Mouse (Mus musculus) thymus, postnatal 25 days (tissue): Measurements from ENCODE around the gene Fam173a.
"Not testable (repeated sequence)": the region's sequence is repeated elsewhere in the genome, so short reads cannot be mapped to it uniquely, and the experiment has no call there.

Experiments used
- DNase-seq: peaks from one replicate; pipeline ENCODE4 v3.0.0; 2022

Gene Fam173a

GRCm38 (mm10) chr17:25756378-25757242 lies 36.1 kb downstream of the Fam173a start:
- no peak for DNase-seq

- DNase-seq = no peak
Measured at GRCm38 (mm10) chr17:25755627-25756377, 36.9 kb downstream of the Fam173a start.

GRCm38 (mm10) chr17:25755086-25755485 lies 37.6 kb downstream of the Fam173a start:
- DNase-seq = no peak

- DNase-seq = no peak
Measured at GRCm38 (mm10) chr17:25754241-25754640, 38.5 kb downstream of the Fam173a start, which contains the start of gene Msln. TSS of gene Msln (minus strand) at chr17:25754378.

GRCm38 (mm10) chr17:25751446-25751845 lies 41.3 kb downstream of the Fam173a start:
- no peak for DNase-seq

- DNase-seq = no peak
Measured at GRCm38 (mm10) chr17:25749314-25749713, 43.4 kb downstream of the Fam173a start.

GRCm38 (mm10) chr17:25748238-25748637 lies 44.5 kb downstream of the Fam173a start:
- DNase-seq = no peak

- no peak for DNase-seq
Measured at GRCm38 (mm10) chr17:25744311-25744710, 48.4 kb downstream of the Fam173a start.

- no peak for DNase-seq
Measured at GRCm38 (mm10) chr17:25743831-25744230, 48.9 kb downstream of the Fam173a start.

GRCm38 (mm10) chr17:25741471-25741870 lies 51.2 kb downstream of the Fam173a start:
- DNase-seq = not testable (repeated sequence)
